Mouse (Mus musculus) hindbrain, embryonic 11.5 days (tissue): ENCODE results near the gene Tie1. TPM values are rescaled to one million over a fixed set of nuclear protein-coding genes. Genes with fewer than 3 reads are reported as not detected.
"Not testable (repeated sequence)": the region's sequence is repeated elsewhere in the genome, so short reads cannot be mapped to it uniquely, and the experiment has no call there.

Experiments
- ATAC-seq: fragments of 200-750 bp; cut with Nextera tagmentation; 2 replicates; pipeline ENCODE4 v1.8.0; 2017; ENCODE audit warnings: mild to moderate bottlenecking, moderate TSS enrichment, moderate library complexity; ENCODE audit not compliant: low FRiP score
- DNase-seq: peaks from one replicate; pipeline ENCODE4 v3.0.0-alpha.2; 2015; ENCODE audit warnings: low spot score
- H3K27ac ChIP-seq: fragments of 300-500 bp; sonication (generic); 2 replicates; pipeline ENCODE4 v1.5.1; 2014; ENCODE audit warnings: mild to moderate bottlenecking, low read depth, low read length
- H3K27me3 ChIP-seq: fragments of 300-500 bp; sonication (generic); 2 replicates; pipeline ENCODE4 v1.6.1; 2014; ENCODE audit warnings: mild to moderate bottlenecking, low read length, moderate library complexity, mixed read lengths; ENCODE audit not compliant: control insufficient read depth, insufficient read depth
- H3K36me3 ChIP-seq: fragments of 300-500 bp; sonication (generic); 2 replicates; pipeline ENCODE4 v1.6.1; 2014; ENCODE audit warnings: mild to moderate bottlenecking, low read length, moderate library complexity, mixed read lengths; ENCODE audit not compliant: control insufficient read depth, insufficient read depth
- H3K4me1 ChIP-seq: fragments of 300-500 bp; sonication (generic); replicated peaks from 2 replicates; pipeline ENCODE4 v1.6.1; 2014; ENCODE audit warnings: low read length, mixed read lengths; ENCODE audit not compliant: control insufficient read depth, insufficient read depth
- H3K4me2 ChIP-seq: fragments of 300-500 bp; sonication (generic); replicated peaks from 2 replicates; pipeline ENCODE4 v1.6.1; 2014; ENCODE audit warnings: mild to moderate bottlenecking, low read depth, low read length
- H3K4me3 ChIP-seq: fragments of 300-500 bp; sonication (generic); 2 replicates; pipeline ENCODE4 v1.5.1; 2014; ENCODE audit warnings: low read depth, low read length
- H3K9ac ChIP-seq: fragments of 300-500 bp; sonication (generic); 2 replicates; pipeline ENCODE4 v1.6.1; 2014; ENCODE audit warnings: low read depth, low read length
- H3K9me3 ChIP-seq: fragments of 300-500 bp; sonication (generic); 2 replicates; pipeline ENCODE4 v1.6.1; 2016; ENCODE audit warnings: low read length; ENCODE audit not compliant: control insufficient read depth
- WGBS: fragments of 180-500 bp; shearing (Covaris S2); extraction: QIAGEN DNeasy Blood & Tissue Kit; methylation state at CpG from one replicate; pipeline ENCODE4 v1.1.7; 2014; 5-methylcytosine and 5-hydroxymethylcytosine counted together
- polyA plus RNA-seq: library from polyadenylated mRNA; unstranded; fragments of >200 nt; fragmentation: Nextera tagmentation; extraction: Ambion mirVana; gene quantifications from 2 replicates; pipeline ENCODE4 v1.2.1, GENCODE M21; 2014

The Tie1 gene
- polyA plus RNA-seq, 1 experiment from 2014 or later: 12.2 TPM

DNA sequence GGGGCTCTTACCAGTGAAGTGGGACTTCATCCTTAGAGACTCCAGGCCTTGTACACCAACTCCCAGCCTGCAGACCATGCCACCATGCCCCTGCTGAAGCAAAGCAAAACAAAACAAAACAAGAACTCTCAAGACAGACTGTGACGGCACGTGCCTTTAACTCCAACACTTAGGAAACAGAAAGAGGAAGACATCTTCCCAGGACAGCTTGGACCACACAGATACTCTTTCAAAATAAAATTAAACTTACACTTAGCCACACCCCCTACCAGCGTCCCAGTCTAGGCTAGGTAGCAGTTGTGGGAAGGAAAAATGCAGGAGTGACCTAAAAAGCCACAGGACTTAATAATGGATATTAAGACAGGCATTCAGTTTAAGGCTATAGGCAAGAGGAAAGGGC is 35.9 kb upstream of the Tie1 start:
- Histone ChIP-seq H3K4me2 (no peak overlapping the region), H3K27ac (no peak overlapping the region), H3K4me1 (no peaks in the 10 kb centered on the region), H3K9ac (no peak overlapping the region), H3K36me3 (no peaks in the 10 kb centered on the region), H3K9me3 (no peaks in the 10 kb centered on the region), H3K4me3 (no peak overlapping the region), H3K27me3 (no peaks in the 10 kb centered on the region)
- WGBS: 65% methylated on average over 3 of the region's 3 CpGs
- ATAC-seq: no peak
- DNase-seq: no peak

GRCm38 (mm10) chr4:118523976-118524375 is 34.1 kb upstream of the Tie1 start:
- H3K27ac ChIP-seq: no peak overlapping the region
- WGBS: 73% methylated on average over 7 of the region's 7 CpGs
- ATAC-seq (no peak), DNase-seq (no peak)
- H3K4me1 ChIP-seq: no peaks in the 10 kb centered on the region
- no peak overlapping the region for H3K4me3 ChIP-seq
- no peaks in the 10 kb centered on the region for H3K27me3 ChIP-seq
- H3K4me2 ChIP-seq: no peak overlapping the region
- H3K9ac ChIP-seq: no peak overlapping the region
- H3K36me3 ChIP-seq: no peaks in the 10 kb centered on the region
- no peaks in the 10 kb centered on the region for H3K9me3 ChIP-seq

DNA sequence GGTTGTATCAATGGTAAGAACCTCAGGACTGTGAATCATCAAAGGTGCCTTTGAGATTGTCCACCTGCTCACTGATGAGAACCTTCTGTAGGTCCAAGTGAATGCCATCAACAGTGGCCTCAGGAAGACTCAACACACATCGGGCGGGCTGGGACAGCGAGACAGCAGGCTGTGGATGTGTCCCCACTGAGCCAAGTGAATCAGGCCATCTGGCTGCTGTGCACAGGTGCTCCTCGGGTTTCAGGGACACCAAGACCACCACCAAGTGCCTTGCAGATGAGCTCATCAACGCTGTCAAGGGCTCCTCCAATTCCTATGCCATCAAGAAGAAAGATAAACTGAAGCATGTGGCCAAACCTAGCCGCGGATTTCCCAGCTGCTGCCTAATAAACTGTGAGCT is 32.4 kb upstream of the Tie1 start:
- Histone ChIP-seq H3K36me3 (no peaks in the 10 kb centered on the region), H3K9ac (no peak overlapping the region), H3K27ac (no peak overlapping the region), H3K9me3 (no peaks in the 10 kb centered on the region), H3K4me2 (no peak overlapping the region), H3K4me1 (no peaks in the 10 kb centered on the region), H3K27me3 (0 out of 2 replicates have a peak, but pooled peaks cover 2% of the 10 kb centered on the region), H3K4me3 (no peak overlapping the region)
- WGBS: 91% methylated on average over 7 of the region's 7 CpGs
- ATAC-seq (no peak), DNase-seq (no peak)

DNA sequence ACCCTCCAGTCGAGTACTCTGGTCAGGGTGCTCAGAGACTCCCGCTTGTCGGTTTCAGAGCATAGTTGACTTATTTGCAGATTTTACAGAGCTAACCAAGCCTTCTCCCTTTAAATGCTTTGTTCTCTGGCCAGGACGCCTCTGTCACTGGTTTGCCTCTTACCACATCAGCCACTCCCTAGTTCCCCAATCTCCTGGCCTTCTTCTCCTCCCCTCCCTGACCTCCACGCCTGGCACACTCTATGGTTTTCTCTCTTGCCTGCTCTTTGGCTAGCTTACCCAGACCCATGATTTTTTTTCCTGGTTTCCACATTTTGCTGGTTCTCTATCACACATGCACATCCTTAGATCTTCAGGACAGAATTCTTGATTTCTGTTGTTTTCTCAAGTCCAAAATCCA is 28.3 kb upstream of the Tie1 start:
- no peak overlapping the region for H3K27ac ChIP-seq
- no peaks in the 10 kb centered on the region for H3K36me3 ChIP-seq
- H3K9ac ChIP-seq: no peak overlapping the region
- DNase-seq (no peak), ATAC-seq (no peak)
- H3K4me1 ChIP-seq: no peaks in the 10 kb centered on the region
- no peak overlapping the region for H3K4me2 ChIP-seq
- H3K9me3 ChIP-seq: no peaks in the 10 kb centered on the region
- no peak overlapping the region for H3K4me3 ChIP-seq
- WGBS: 76% methylated on average over 5 of the region's 5 CpGs
- H3K27me3 ChIP-seq: 0 out of 2 replicates have a peak, but pooled peaks cover 2% of the 10 kb centered on the region

GRCm38 (mm10) chr4:118517497-118518146 is 27.8 kb upstream of the Tie1 start:
- H3K4me2 ChIP-seq: no peak overlapping the region
- H3K27me3 ChIP-seq: 0 out of 2 replicates have a peak, but pooled peaks cover 2% of the 10 kb centered on the region
- no peak for DNase-seq
- peak overlapping the region; percentile 3; the same call in 1 of the 2 replicates for H3K9ac ChIP-seq
- H3K36me3 ChIP-seq: no peaks in the 10 kb centered on the region
- 36% methylated on average over 15 of the region's 16 CpGs for WGBS
- H3K9me3 ChIP-seq: no peaks in the 10 kb centered on the region
- no peaks in the 10 kb centered on the region for H3K4me1 ChIP-seq
- H3K27ac ChIP-seq: no peak overlapping the region
- H3K4me3 ChIP-seq: no peak overlapping the region
- ATAC-seq: peak; percentile 40; the same call in 1 of the 2 replicates

DNA sequence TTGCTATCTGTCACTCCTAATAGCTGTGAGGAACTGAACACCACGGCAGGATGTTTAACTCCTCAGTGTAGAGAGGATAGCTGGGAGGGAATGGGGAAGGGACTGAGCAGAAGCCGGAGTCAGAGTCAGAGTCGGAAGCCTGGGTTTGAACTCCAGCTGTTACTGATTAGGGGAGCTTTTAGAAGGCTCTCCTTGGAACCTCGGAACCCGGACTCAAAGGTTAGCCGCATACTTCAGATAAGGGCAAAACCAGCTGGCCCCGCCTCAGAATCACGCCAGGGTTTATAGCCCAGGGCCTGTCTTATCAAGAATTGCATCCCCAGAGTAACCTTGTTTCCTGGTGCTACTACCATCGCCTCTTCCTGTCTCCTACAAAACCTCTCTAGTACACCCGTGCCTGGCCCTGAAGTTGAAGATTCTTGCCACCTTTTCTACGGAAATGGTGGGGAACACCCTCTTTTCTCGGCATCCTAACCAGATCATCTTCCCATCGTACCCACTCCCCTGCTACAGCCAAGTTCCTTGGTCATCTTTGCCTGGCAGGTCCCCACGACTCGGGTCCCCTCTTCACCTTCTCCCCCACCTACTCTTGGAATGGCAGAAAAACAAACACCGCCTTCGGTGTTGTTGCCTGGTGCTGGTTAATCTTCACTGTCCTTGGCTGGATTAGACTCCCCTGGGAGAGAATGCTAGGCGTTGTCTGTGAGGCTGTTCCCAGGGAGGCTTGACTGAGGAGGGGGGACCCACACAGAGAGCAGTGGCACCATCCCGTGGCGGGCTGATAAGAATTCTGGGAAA is 27.0 kb upstream of the Tie1 start:
- Histone ChIP-seq H3K27ac (no peak overlapping the region), H3K4me3 (no peak overlapping the region), H3K4me2 (no peak overlapping the region), H3K4me1 (no peaks in the 10 kb centered on the region), H3K27me3 (0 out of 2 replicates have a peak, but pooled peaks cover 2% of the 10 kb centered on the region), H3K9ac (peak overlapping the region; percentile 3; the same call in 1 of the 2 replicates), H3K36me3 (no peaks in the 10 kb centered on the region), H3K9me3 (no peaks in the 10 kb centered on the region)
- ATAC-seq (0 out of 2 replicates have a peak, but pooled peaks have one; percentile 45), DNase-seq (peak; percentile 19)
- 26% methylated on average over 20 of the region's 20 CpGs for WGBS

DNA sequence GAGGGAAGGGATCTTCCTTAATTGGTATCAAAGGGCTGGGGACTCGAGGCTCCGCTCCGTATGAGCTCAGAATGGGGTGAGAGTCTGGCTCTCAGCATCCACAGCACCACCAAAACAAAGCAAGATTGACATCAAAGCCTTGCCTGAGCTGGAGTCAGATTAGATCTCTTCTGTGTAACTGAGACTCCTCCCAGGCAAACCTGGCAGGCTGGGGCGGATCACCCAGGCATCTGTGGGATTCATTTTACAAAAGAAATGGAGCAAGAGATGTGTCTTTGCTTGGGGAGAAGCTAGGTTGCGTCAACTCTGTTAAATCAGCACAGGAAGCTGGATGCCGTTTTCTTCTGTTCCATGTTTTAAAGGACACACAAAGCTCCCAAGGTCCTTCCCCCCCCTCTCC is 19.2 kb upstream of the Tie1 start:
- WGBS: 11% methylated on average over 6 of the region's 6 CpGs
- Histone ChIP-seq H3K4me1 (no peaks in the 10 kb centered on the region), H3K9ac (no peak overlapping the region), H3K4me2 (no peak overlapping the region), H3K27ac (no peak overlapping the region), H3K9me3 (no peaks in the 10 kb centered on the region), H3K4me3 (no peak overlapping the region), H3K27me3 (no peaks in the 10 kb centered on the region), H3K36me3 (no peaks in the 10 kb centered on the region)
- DNase-seq (peak; percentile 16), ATAC-seq (no peak)

DNA sequence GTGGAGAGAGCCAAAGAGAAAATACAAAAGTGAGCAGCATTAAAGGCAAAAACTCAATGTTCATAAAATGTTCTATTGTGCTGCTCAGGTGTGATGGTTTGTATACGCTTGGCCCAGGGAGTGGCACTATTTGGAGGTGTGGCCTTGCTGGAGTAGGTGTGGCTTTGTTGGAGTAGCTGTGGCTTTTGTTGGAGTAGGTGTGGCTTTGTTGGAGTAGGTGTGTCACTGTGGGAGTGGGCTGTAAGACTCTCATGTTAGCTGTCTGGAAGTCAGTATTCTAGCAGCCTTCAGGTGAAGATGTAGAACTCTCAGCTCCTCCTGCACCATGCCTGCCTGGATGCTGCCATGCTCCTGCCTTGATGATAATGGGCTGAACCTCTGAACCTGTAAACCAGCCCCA is 17.3 kb upstream of the Tie1 start:
- H3K4me1 ChIP-seq, H3K4me2 ChIP-seq, H3K9me3 ChIP-seq, H3K27me3 ChIP-seq, H3K27ac ChIP-seq, ATAC-seq, DNase-seq, H3K9ac ChIP-seq, H3K4me3 ChIP-seq, H3K36me3 ChIP-seq: not testable (repeated sequence)
- 88% methylated on average over 1 of the region's 1 CpGs for WGBS

GRCm38 (mm10) chr4:118505551-118505950 is 15.7 kb upstream of the Tie1 start:
- Histone ChIP-seq H3K9ac (no peak overlapping the region), H3K4me1 (no peaks in the 10 kb centered on the region)
- 83% methylated on average over 3 of the region's 3 CpGs for WGBS

More at GRCm38 (mm10) chr4:118505551-118505950, 15.7 kb upstream of the Tie1 start:
- no peaks in the 10 kb centered on the region for H3K9me3 ChIP-seq
- ATAC-seq (no peak), DNase-seq (no peak)
- no peaks in the 10 kb centered on the region for H3K27me3 ChIP-seq
- no peak overlapping the region for H3K4me2 ChIP-seq
- H3K36me3 ChIP-seq: no peaks in the 10 kb centered on the region
- no peak overlapping the region for H3K27ac ChIP-seq
- no peak overlapping the region for H3K4me3 ChIP-seq
